Comparison of ENCODE assay signal across 27 mouse cellular contexts in genomic region chr1:20486087-20486486, GRCm38 (mm10).
"Had no signal": no experiment of that assay in that cellular context is flagged by ENCODE, and none has a peak within 500 bp of the region (broad histone marks: within the 10 kb centered on the region; RNA-seq: fewer than 3 reads in every experiment).

No protein-coding gene starts in this region.

- H3K27ac ChIP-seq: heart, adult 2 months; heart, embryonic 13.5 days; heart, embryonic 15.5 days; hindbrain, embryonic 13.5 days; hindbrain, embryonic 15.5 days; hindbrain, postnatal 0 days; kidney, embryonic 15.5 days; kidney, postnatal 0 days; left cerebral cortex, adult 2 months; limb, embryonic 10.5 days; limb, embryonic 12.5 days; liver, embryonic 13.5 days; liver, embryonic 15.5 days had no signal

- ATAC-seq: hindbrain, postnatal 0 days; intestine, embryonic 16.5 days had no signal

- H3K36me3 ChIP-seq: heart, embryonic 13.5 days; heart, embryonic 15.5 days; hindbrain, embryonic 13.5 days; hindbrain, embryonic 15.5 days; kidney, embryonic 15.5 days; limb, embryonic 10.5 days; limb, embryonic 12.5 days; liver, embryonic 13.5 days; liver, embryonic 15.5 days had no signal

- H3K9ac ChIP-seq: heart, embryonic 13.5 days; heart, embryonic 15.5 days; hindbrain, embryonic 13.5 days; hindbrain, embryonic 15.5 days; kidney, embryonic 15.5 days; limb, embryonic 12.5 days; liver, embryonic 13.5 days; liver, embryonic 15.5 days had no signal

- H3K4me1 ChIP-seq: heart, embryonic 13.5 days; heart, embryonic 15.5 days; hindbrain, embryonic 13.5 days; hindbrain, embryonic 15.5 days; kidney, embryonic 15.5 days; limb, embryonic 10.5 days; limb, embryonic 12.5 days; liver, embryonic 13.5 days; liver, embryonic 15.5 days had no signal

- H3K4me3 ChIP-seq: heart, adult 2 months; heart, embryonic 13.5 days; heart, embryonic 15.5 days; hindbrain, embryonic 13.5 days; hindbrain, embryonic 15.5 days; kidney, embryonic 15.5 days; left cerebral cortex, adult 2 months; limb, embryonic 10.5 days; limb, embryonic 12.5 days; liver, embryonic 13.5 days; liver, embryonic 15.5 days had no signal

- DNase-seq: gastrocnemius, postnatal 14 days; gastrocnemius, postnatal 36 days; heart, adult 11 months; heart, adult 2 months; heart, postnatal 14 days; heart, postnatal 36 days; kidney, adult 11 months; kidney, adult 2 months; kidney, adult 9 months; kidney, postnatal 14 days; kidney, postnatal 36 days; layer of hippocampus, adult 9-11 months; layer of hippocampus, postnatal 36 days; liver; liver, embryonic 13.5 days had no signal

- H3K27me3 ChIP-seq: heart, embryonic 13.5 days; heart, embryonic 15.5 days; hindbrain, embryonic 13.5 days; hindbrain, embryonic 15.5 days; kidney, embryonic 15.5 days; liver, embryonic 13.5 days; liver, embryonic 15.5 days had no signal

- H3K9me3 ChIP-seq: heart, embryonic 13.5 days; heart, embryonic 15.5 days; hindbrain, embryonic 13.5 days; hindbrain, embryonic 15.5 days; kidney, embryonic 15.5 days; limb, embryonic 10.5 days; limb, embryonic 12.5 days; liver, embryonic 13.5 days; liver, embryonic 15.5 days had no signal
